Mouse (Mus musculus) A20 (cell line): ENCODE data around the gene Myl9.

Experiments used
- DNase-seq: peaks from one replicate; pipeline ENCODE4 v3.0.0-alpha.2; 2011; ENCODE audit warnings: low read depth, low spot score

Gene Myl9

GRCm38 (mm10) chr2:156764022-156764421, 11.2 kb upstream of the Myl9 start:
- no peak for DNase-seq

- DNase-seq: no peak
Measured at GRCm38 (mm10) chr2:156764747-156765146, 10.5 kb upstream of the Myl9 start.

- DNase-seq: no peak
Measured at GRCm38 (mm10) chr2:156765593-156765992, 9.6 kb upstream of the Myl9 start.

GRCm38 (mm10) chr2:156766227-156767019, 8.8 kb upstream of the Myl9 start:
- no peak for DNase-seq

- DNase-seq: no peak
Measured at GRCm38 (mm10) chr2:156767108-156767507, 8.1 kb upstream of the Myl9 start.

- no peak for DNase-seq
Measured at GRCm38 (mm10) chr2:156769274-156769673, 5.9 kb upstream of the Myl9 start.

- no peak for DNase-seq
Measured at GRCm38 (mm10) chr2:156773470-156773869, 1.8 kb upstream of the Myl9 start.

- no peak for DNase-seq
Measured at GRCm38 (mm10) chr2:156774035-156774737, 1.0 kb upstream of the Myl9 start.

GRCm38 (mm10) chr2:156775455-156776435, 525 bp downstream of the Myl9 start:
- no peak for DNase-seq

GRCm38 (mm10) chr2:156776907-156777306, 1.7 kb downstream of the Myl9 start:
- no peak for DNase-seq

GRCm38 (mm10) chr2:156777326-156778004, 2.2 kb downstream of the Myl9 start:
- no peak for DNase-seq

GRCm38 (mm10) chr2:156778571-156778970, 3.4 kb downstream of the Myl9 start:
- DNase-seq: no peak

- no peak for DNase-seq
Measured at GRCm38 (mm10) chr2:156779036-156779435, 3.8 kb downstream of the Myl9 start.

- DNase-seq: no peak
Measured at GRCm38 (mm10) chr2:156779488-156779887, 4.3 kb downstream of the Myl9 start.

- no peak for DNase-seq
Measured at GRCm38 (mm10) chr2:156780129-156780528, 4.9 kb downstream of the Myl9 start.

GRCm38 (mm10) chr2:156780752-156781151, 5.5 kb downstream of the Myl9 start:
- no peak for DNase-seq

GRCm38 (mm10) chr2:156781281-156781680, 6.1 kb downstream of the Myl9 start:
- DNase-seq: no peak

- peak; percentile 11 for DNase-seq
Measured at GRCm38 (mm10) chr2:156781836-156782480, 6.7 kb downstream of the Myl9 start.

GRCm38 (mm10) chr2:156782481-156783348, 7.5 kb downstream of the Myl9 start:
- DNase-seq: no peak

GRCm38 (mm10) chr2:156783349-156783728, 8.1 kb downstream of the Myl9 start:
- DNase-seq: no peak
